Mouse (Mus musculus) right cerebral cortex, postnatal 14 days (tissue): ENCODE measurements around the gene Ep400.

Experiments
- DNase-seq: peaks from one replicate; pipeline ENCODE4 v3.0.0; 2022

Ep400 gene

GRCm38 (mm10) chr5:110770448-110771158, at the start of gene Ep400:
Ep400 (minus strand) TSS chr5:110770717.
- DNase-seq: peak; percentile 100

GRCm38 (mm10) chr5:110809667-110810325, 39.3 kb upstream of the Ep400 start, which contains the start of gene Ulk1:
Ulk1 (minus strand) TSS chr5:110810097.
- peak; percentile 99 for DNase-seq

GRCm38 (mm10) chr5:110808821-110809666, 38.5 kb upstream of the Ep400 start:
- DNase-seq: no peak

- DNase-seq: peak; percentile 79
Measured at GRCm38 (mm10) chr5:110808061-110808631, 37.6 kb upstream of the Ep400 start.

GRCm38 (mm10) chr5:110807453-110807852, 36.9 kb upstream of the Ep400 start:
- no peak for DNase-seq

GRCm38 (mm10) chr5:110806676-110807075, 36.2 kb upstream of the Ep400 start:
- DNase-seq: no peak

GRCm38 (mm10) chr5:110806154-110806553, 35.6 kb upstream of the Ep400 start:
- no peak for DNase-seq

GRCm38 (mm10) chr5:110804012-110804743, 33.7 kb upstream of the Ep400 start:
- no peak for DNase-seq

- no peak for DNase-seq
Measured at GRCm38 (mm10) chr5:110802809-110803208, 32.3 kb upstream of the Ep400 start.

GRCm38 (mm10) chr5:110802186-110802585, 31.7 kb upstream of the Ep400 start:
- DNase-seq: no peak

GRCm38 (mm10) chr5:110801036-110801624, 30.6 kb upstream of the Ep400 start:
- no peak for DNase-seq

GRCm38 (mm10) chr5:110797696-110798095, 27.2 kb upstream of the Ep400 start:
- no peak for DNase-seq

GRCm38 (mm10) chr5:110794363-110794762, 23.8 kb upstream of the Ep400 start:
- no peak for DNase-seq

GRCm38 (mm10) chr5:110788684-110789083, 18.2 kb upstream of the Ep400 start:
- no peak for DNase-seq

- no peak for DNase-seq
Measured at GRCm38 (mm10) chr5:110786081-110786835, 15.7 kb upstream of the Ep400 start.

- no peak for DNase-seq
Measured at GRCm38 (mm10) chr5:110783150-110783549, 12.6 kb upstream of the Ep400 start.

GRCm38 (mm10) chr5:110781529-110782238, 11.2 kb upstream of the Ep400 start:
- DNase-seq: no peak

GRCm38 (mm10) chr5:110780761-110781528, 10.4 kb upstream of the Ep400 start:
- no peak for DNase-seq

GRCm38 (mm10) chr5:110779998-110780760, 9.7 kb upstream of the Ep400 start, which contains the start of gene Pus1:
Pus1 (minus strand) TSS chr5:110780659.
- DNase-seq: peak; percentile 94
